Mouse (Mus musculus) heart, postnatal 36 days (tissue): Measurements from ENCODE around the gene Arid2. TPM values are rescaled to one million over a fixed set of nuclear protein-coding genes. Genes with fewer than 3 reads are reported as not detected.
"Not testable (repeated sequence)": the region's sequence is repeated elsewhere in the genome, so short reads cannot be mapped to it uniquely, and the experiment has no call there.

Source experiments
- DNase-seq, 2 experiments: peaks; one replicate each; pipeline ENCODE4 v3.0.0; 2021 to 2022
- intact Hi-C: fragments of 180-260 bp; cut with DNase I; formaldehyde crosslinking; loops from one replicate; pipeline ENCODE4 v1.15.1; 2025
- microRNA-seq, 2 experiments: library from miRNA; unstranded; fragments of <30 nt; microRNA quantifications; one replicate each; pipeline ENCODE4 v1.2.0; 2021; ENCODE audit warnings: borderline number of aligned reads in 2 of 2
- total RNA-seq, 2 experiments: library from RNA; stranded (reverse); gene quantifications; 2 replicates each; pipeline ENCODE4 v1.2.3; 2021

Arid2 gene
- total RNA-seq, 2 experiments from 2014 or later, result 23.8 to 25.7 TPM

DNA sequence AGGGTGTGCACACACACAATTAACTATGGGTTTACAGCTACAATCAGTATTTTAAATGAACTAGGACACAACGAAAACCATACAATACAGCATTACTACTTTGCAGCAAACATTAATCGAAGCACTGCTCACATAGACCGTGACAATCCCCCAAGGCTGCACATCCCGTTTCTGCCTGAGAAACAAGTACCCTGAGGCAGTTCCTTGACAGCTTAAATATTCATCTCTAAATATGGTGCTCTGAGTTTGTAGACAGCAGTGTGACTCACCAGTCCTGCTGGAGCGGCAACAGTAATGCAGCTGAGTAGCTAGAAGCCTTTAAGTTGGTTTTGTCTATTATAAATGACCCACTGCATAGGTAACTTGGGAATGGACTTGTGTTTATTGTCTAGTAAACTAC, 118.2 kb downstream of the Arid2 start:
- intact Hi-C loops, result no loop called here
- DNase-seq, result no peak

DNA sequence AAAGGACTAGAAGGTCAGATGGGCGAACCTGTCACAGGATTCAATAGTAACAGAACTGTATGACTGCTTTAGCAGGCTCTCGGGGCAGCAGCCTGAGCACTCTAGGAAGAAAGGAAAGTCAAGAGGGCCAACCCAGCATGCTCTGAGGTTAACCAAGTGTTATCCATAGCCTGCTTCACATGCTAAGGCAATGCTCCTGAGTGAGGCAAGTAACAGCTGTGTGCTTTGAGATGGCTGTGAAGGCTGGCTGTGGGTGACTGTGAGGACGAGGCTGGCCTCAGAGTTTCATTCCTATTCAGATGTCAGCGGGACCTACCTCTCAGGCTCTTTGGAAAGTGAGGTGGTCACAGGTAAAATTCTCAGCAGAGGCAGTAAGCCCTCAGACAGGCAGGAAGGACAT, 118.9 kb downstream of the Arid2 start:
- intact Hi-C loops, result no loop called here
- DNase-seq, result no peak

DNA sequence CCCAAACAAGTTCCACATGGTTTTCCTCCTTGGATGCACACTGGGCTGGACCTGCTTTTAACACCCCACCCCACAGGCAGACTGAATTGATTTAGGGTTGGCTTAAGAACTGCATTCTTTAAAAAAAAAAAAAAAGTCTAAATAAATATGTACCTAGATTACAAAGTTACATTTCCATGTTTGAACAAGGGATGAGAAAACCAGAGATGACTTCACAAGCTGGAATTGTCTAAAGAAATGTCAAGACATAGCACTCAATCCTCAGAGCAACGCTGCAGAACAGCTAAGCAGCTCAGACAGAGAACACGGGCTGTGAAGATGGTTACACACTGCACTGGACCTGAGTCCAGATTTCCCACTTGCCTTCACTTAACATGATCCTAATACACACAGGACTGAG, 119.8 kb downstream of the Arid2 start:
- intact Hi-C loops, result no loop called here
- DNase-seq, result no peak

- DNase-seq, result no peak
- intact Hi-C loops, result no loop called here
Observed at GRCm38 (mm10) chr15:96408717-96409121, 121.4 kb downstream of the Arid2 start.

GRCm38 (mm10) chr15:96418161-96418560, 130.8 kb downstream of the Arid2 start:
- DNase-seq, result peak in 1 of 2 experiments; percentile 30
- intact Hi-C loops, result no loop called here

- intact Hi-C loops, result no loop called here
Observed at GRCm38 (mm10) chr15:96419920-96420319, 132.6 kb downstream of the Arid2 start.

DNA sequence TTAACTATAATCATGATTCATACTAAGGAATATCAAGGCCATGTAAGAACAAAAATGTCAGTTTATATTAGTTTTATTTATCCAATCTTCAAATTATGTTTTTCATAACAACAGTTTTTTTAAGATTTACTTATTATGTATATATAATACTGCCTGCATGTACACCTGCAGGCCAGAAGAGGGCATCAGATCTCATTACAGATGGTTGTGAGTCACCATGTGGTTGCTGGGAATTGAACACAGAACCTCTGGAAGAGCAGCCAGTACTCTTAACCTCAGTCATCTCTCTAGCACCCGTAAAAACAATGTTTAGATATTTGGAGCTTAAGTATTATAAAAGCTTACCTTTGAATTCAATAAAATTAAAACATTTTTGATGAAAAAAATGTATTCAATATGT, 146.9 kb downstream of the Arid2 start:
- intact Hi-C loops, result no loop called here
- no peak for DNase-seq

More at GRCm38 (mm10) chr15:96419920-96420319, 132.6 kb downstream of the Arid2 start:
- no peak for DNase-seq

DNA sequence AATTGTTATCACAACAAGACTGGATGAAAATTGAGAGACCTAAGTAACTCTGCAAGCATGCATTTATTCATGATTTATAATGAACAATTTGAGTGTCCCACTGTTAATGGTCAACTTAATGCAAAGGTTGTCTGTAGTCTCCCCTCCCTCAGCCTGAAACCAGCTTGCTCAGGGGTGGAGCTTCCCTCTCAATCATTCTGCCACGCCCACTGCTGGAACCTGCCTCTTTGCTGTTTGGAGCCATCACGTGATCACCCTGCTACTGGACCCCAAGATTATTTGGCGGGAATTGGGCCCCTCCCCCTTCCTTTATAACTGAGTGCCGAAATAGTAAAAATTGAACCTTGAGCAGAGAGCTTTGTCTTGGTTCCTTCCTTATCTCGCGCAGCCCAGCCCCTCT, 154.2 kb downstream of the Arid2 start:
- intact Hi-C loops, DNase-seq: not testable (repeated sequence)

DNA sequence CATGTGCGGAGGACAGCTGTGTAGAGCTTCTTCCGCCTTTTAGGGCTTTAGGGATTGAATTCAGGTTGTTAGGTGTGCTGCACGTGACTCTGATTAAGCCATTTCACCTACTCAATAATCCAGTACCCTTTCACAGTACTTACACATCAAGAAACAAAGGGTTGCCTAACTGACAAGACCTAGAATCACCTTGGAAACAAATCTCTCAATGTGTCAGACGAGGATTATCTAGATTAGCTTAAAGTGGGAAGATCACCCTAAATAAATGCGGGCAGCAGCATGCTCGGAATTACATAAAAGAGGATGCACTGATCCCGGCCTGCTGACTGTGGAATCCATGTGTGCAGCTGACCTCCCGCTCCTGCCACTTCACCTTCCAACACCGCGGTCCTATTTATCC, 159.5 kb downstream of the Arid2 start:
- intact Hi-C loops, result no loop called here
- no peak for DNase-seq

DNA sequence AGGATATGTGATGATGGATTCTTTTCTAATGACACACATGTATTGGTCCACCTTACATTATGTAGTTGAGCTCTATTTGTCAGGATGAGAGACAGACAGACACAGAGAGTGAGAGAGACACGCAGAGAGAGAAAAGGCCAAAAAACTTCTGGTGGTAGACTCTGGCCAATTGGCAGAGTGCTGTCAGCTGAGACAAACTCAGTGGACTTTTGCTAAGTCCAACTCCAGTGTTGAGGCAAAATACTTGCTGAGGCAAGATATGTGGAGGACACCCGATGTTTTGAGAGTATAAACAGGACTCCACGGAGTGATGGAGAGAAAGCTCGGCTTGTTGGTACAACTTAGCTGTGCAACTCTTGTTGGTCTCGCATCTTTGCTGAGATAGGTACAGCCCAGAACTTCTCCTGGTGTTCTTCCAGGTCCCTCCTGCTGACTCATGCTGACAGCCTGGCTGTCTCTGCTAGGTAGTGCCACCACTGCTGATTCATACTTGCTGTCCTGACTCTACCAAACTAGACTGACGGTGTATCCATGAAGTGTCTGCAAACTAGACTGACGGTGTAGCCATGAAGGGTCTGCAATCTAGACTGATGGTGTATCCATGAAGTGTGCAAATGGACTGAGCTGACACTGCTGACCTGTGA, 161.5 kb downstream of the Arid2 start:
- intact Hi-C loops, result no loop called here

GRCm38 (mm10) chr15:96453346-96453745, 166.0 kb downstream of the Arid2 start:
- intact Hi-C loops, result no loop called here

More for the DNA sequence above, 161.5 kb downstream of the Arid2 start:
- DNase-seq, result no peak

More at GRCm38 (mm10) chr15:96453346-96453745, 166.0 kb downstream of the Arid2 start:
- no peak for DNase-seq

Small RNAs within 50 kb of the gene (microRNA-seq; reads per million reads assigned to microRNA genes)
- gene Gm25397, result 0 reads per million in 2 experiments

Other genes starting within 250 kb of the Arid2 start
- gene Scaf11, start 173.3 kb downstream of the Arid2 start, total RNA-seq, result 10 to 100 TPM; 47.0 to 54.8 TPM